ENCODE assay signal across 8 mouse cellular contexts in the genomic region with DNA sequence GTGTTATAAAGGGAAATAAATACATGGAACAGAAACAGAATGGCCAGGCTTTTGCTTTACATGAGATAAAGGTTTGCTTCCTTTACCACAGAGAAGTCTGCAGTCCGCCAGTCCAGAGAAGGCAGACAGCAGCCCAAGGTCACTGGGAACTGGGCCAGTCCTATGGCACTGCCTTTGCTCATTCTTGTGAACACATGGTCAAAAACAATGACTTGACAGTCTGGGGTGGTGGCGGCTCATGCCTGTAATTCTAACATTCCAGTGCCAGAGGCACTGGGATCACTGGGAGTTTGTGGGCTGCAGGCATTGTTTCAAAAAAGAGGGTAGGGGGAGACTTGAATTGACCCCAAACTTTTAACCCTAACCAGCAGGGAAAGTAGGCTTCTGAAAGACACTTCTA. TPM values are rescaled to one million over a fixed set of nuclear protein-coding genes. Genes with fewer than 3 reads are reported as not detected.
A peak's percentile ranks its signal among the peaks of the same experiment; 100 is the strongest.
DNase-seq lines count a peak whose midpoint lies in the region; ATAC-seq and TF ChIP-seq lines count a peak whose summit lies in the region.

No protein-coding gene starts in this region.

- H3K4me1 ChIP-seq in intestine, embryonic 16.5 days (ENCODE audit: control insufficient read depth, insufficient read depth, low read length): peaks cover 4% of the 10 kb centered on the region; the same call in 1 of the 2 replicates

- H3K27me3 ChIP-seq in intestine, embryonic 16.5 days (replicated peaks; ENCODE audit: control insufficient read depth, insufficient read depth, low read length): no peaks in the 10 kb centered on the region

- no peak overlapping the region for H3K4me2 ChIP-seq in intestine, embryonic 16.5 days (ENCODE audit: low read depth, low read length)

- peak overlapping the region; percentile 18; the same call in 1 of the 2 replicates for H3K27ac ChIP-seq in intestine, embryonic 16.5 days (ENCODE audit: low read length)

- no peak overlapping the region for H3K4me3 ChIP-seq in intestine, embryonic 16.5 days (ENCODE audit: low read length)

- no peaks in the 10 kb centered on the region for H3K36me3 ChIP-seq in intestine, embryonic 16.5 days (ENCODE audit: control insufficient read depth, insufficient read depth, low read length)

- peak; percentile 16 for DNase-seq in layer of hippocampus, adult 9-11 months
- no peak for DNase-seq in layer of hippocampus, postnatal 10 days (ENCODE audit: low spot score in 2 of 2)
- peak; percentile 33 for DNase-seq in brain, embryonic 14.5 days (ENCODE audit: low read depth)
- DNase-seq in spleen, postnatal 4 days (ENCODE audit: low spot score in 2 of 2): no peak
- no peak for DNase-seq in thymus, postnatal 4 days
- no peak for DNase-seq in cerebellum, adult 8-10 months

- ATAC-seq in intestine, embryonic 16.5 days: peak; percentile 38; the same call in 1 of the 2 replicates
- ATAC-seq in megakaryocyte, adult 5-6 weeks (ENCODE audit: poor library complexity, severe bottlenecking): peak; percentile 11

- no peak for TF ChIP-seq CTCF in brain, embryonic 14.5 days (IDR thresholded peaks at IDR 0.05; ENCODE audit: borderline replicate concordance, extremely low read depth, insufficient read depth, insufficient read length)

- H3K9me3 ChIP-seq in intestine, embryonic 16.5 days (ENCODE audit: control insufficient read depth, low read length): no peaks in the 10 kb centered on the region

- TF ChIP-seq POLR2A in brain, embryonic 14.5 days (IDR thresholded peaks at IDR 0.05; ENCODE audit: borderline replicate concordance, extremely low read depth, insufficient read depth, insufficient read length, poor library complexity, severe bottlenecking): no peak

- 50% methylated on average over 2 of the region's 2 CpGs for WGBS in intestine, embryonic 16.5 days

- H3K9ac ChIP-seq in intestine, embryonic 16.5 days (ENCODE audit: low read depth, low read length): no peak overlapping the region

RNA-seq across cellular contexts. Expression of gene Ivns1abp, which starts 5.3 kb away (rescaled TPM):
- 100 to 1,000 TPM; 115 to 126 TPM for total RNA-seq in layer of hippocampus, postnatal 10 days (2021)
- polyA plus RNA-seq in brain, embryonic 14.5 days (2012; rRNA removed): 203 and 240 TPM in 2 replicates
- 331 and 345 TPM in 2 replicates for polyA plus RNA-seq in intestine, embryonic 16.5 days (2015; fragmentation: Nextera tagmentation; extraction: Ambion mirVana)
- 108 and 109 TPM in 2 replicates for total RNA-seq in megakaryocyte, adult 5-6 weeks (2015)
- total RNA-seq in megakaryocyte, adult 5-6 weeks (2017): 133 and 136 TPM in 2 replicates

Comparison
In these comparisons a context has a peak if more than half of its experiments do, and no peak if none do; other contexts are left out.
1. DNase-seq: peak in layer of hippocampus, adult 9-11 months (single experiment) and brain, embryonic 14.5 days (single experiment); none in layer of hippocampus, postnatal 10 days (0 of 2), spleen, postnatal 4 days (0 of 2), thymus, postnatal 4 days (single experiment) and cerebellum, adult 8-10 months (single experiment).